Mouse (Mus musculus) forelimb bud, embryonic 11.5 days (tissue): ENCODE results near the gene Abcd1.
"Not testable (repeated sequence)": the region's sequence is repeated elsewhere in the genome, so short reads cannot be mapped to it uniquely, and the experiment has no call there.

Source experiments
- DNase-seq: peaks from one replicate; pipeline ENCODE4 v3.0.0-alpha.2; 2012; ENCODE audit warnings: low read depth, low spot score

The Abcd1 gene

DNA sequence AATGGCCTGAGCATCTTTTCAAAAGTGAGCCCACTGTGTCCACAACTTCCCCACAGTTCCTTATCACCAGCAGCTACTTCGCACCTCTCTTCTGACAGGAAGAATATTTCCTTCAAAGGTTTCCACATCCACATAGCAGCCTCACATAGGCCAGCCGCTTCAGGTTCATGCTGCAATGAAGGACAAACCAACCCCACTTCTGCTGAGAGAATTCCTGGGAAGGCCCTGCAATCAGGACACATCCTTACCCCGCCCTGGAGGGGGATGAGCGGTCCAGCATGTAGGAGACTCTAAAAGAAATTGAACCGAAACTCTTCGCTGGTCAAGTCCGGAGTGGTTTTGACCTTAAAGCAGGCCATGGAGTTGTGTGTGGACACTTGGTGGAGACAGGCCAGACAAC, 23.4 kb downstream of the Abcd1 start:
- not testable (repeated sequence) for DNase-seq

DNA sequence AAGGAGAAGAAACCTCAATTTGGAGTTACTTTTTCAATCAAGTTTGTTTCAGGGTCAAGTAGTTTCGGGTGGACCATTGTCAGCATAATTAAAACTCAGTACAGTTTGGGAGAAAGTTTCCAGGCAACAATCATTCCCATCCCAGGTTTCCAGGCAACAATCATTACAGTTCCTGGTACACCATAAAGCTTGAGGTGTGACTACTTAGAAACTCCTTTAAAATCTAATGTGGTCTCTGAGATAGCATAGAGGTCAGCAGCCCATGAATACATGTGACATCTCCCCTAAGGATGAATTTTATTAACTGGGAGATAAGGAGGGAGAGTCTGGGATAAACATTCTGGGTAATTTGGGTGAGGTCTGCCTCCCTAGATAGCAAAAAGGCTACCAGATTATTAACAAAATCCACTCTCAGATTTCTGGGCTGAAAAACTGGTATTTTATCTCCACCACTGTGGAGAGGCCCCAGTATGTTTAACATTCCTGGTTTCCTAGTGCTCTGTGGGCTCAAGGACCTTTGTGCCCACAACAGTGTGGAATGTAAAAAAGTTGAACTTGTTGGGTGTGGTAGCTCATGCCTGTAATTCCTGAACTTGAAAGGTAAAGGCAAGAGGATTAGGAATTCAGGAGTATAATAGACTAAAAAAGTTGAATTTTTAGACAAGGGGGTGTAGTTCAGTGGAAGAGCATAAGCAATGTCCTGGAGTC, 28.5 kb downstream of the Abcd1 start:
- DNase-seq: no peak

DNA sequence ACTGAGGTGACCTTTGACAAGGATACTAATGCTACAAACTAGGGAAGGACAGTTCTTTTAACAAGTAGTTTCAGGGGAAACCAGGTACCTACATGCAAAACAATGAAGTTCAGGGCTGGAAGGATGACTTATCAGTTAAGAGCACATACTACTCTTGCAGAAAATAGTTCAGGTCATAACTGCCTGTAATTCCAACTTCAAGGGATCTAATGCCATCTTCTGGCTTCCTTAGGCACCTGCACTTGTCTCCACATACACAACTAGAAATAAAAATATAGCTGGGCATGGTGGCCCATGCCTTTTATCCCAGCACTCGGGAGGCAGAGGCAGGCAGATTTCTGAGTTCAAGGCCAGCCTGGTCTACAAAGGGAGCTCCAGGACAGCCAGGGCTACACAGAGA, 32.6 kb downstream of the Abcd1 start:
- no peak for DNase-seq

DNA sequence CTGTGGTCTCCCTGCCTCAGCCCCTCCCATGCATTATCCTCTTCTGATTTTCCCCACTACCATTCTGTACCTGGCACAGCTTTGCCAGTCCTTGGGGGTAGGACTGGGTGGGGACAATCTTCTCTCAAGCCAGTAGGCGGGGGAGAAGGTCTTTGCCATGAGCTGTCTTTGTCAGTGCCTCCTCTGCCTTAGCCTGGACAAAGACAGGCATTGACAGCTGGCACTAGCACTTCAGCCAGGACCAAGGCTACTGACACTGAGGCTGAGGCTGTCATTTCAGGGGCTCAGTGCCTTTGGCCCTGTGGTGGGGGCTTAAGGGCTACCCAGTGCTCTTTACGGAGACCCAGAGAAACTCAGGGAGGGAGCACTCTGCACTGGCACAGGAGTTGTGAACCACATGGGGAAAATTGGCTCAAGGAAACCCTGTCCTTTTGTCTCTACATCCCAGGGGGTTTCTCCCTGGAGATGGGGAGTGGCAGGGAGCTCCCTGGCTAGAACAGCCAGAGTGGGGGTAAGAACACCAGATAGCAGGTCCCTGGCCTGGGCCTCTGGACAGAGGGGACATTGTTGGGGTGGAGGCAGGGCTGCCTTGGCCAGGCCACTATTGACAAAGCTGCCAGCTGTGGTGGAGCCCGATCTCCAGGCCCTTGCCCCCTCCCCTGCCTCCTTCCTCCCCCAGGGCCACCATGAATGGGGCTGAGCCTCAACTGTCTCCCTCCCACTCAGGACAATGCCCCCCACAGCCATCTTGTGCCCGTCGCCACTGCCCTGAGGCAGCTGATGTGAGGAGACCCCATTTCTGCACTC, 40.1 kb downstream of the Abcd1 start, which contains the start of gene Plxnb3:
Gene Plxnb3 (plus strand): TSS at position 757 of the 807 bp plus-strand sequence.
- DNase-seq: no peak

DNA sequence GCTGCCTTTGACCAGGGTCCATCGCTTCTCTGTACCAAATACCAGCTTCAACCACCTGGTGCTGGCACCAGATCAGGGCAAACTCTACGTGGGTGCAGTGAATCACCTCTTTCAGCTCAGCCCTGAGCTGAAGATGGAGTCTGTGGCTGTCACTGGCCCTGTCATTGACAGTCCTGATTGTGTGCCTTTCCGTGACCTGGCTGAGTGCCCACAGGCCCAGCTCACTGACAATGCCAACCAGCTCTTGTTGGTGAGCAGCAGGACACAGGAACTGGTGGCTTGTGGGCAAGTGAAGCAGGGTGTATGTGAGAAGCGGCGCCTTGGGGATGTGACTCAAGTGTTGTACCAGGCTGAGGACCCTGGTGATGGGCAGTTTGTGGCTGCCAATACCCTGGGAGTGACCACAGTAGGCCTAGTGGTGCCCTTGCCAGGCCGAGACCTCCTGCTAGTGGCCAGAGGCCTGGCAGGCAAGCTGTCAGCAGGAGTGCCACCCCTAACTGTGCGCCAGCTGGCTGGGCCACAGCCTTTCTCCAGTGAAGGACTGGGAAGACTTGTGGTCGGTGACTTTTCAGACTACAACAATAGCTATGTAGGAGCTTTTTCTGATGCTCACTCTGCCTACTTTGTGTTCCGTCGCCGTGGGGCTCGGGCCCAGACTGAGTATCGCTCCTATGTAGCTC, 42.4 kb downstream of the Abcd1 start:
- DNase-seq: no peak

DNA sequence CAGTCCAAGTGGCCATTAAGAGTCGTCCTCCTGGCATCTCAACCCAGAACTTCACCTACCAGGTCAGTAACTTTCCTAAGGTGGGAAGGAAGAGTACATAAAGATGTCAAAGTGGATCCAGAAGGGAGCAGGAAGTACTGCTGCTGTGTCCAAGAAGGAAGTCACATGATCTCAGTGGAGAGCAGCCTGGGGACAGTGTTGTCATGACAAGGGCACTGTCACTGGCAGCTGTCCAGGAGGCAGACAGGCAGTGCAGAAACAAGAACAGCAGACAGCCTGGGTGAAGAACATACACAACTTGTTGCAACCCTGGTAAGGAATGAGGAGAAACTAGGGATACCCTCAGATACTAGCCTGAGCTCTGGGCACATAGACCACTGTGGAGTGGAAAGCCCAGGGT, 48.9 kb downstream of the Abcd1 start:
- no peak for DNase-seq

- DNase-seq: no peak
Measured at GRCm38 (mm10) chrX:73767267-73767666, 50.9 kb downstream of the Abcd1 start.

- no peak for DNase-seq
Measured at GRCm38 (mm10) chrX:73774168-73774760, 57.9 kb downstream of the Abcd1 start, which contains the start of gene Srpk3. Gene Srpk3 (plus strand): TSS chrX:73774405.

- DNase-seq: no peak
Measured at GRCm38 (mm10) chrX:73774802-73775483, 58.5 kb downstream of the Abcd1 start.

GRCm38 (mm10) chrX:73782227-73782626, 65.8 kb downstream of the Abcd1 start:
- DNase-seq: no peak

DNA sequence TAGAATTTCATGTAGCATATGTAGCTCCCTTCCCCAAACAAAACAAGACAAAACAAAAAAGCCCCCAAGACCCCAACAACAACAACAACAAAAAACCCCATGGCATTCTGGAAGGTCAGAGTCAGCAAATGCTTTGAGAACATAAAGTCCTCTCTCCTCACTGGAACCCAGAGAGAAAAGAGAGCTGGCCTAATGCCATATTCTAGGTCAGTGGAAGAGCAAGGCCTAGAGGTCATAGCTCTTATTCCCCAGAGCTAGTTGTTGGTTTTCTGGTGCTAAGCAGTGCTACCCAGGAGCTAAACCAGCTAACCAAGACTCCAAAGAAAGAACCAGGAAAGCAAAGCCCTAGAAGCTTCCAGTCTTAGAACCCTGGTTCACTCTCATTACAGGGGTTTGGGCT, 69.3 kb downstream of the Abcd1 start:
- no peak for DNase-seq

GRCm38 (mm10) chrX:73786364-73787224, 70.2 kb downstream of the Abcd1 start, which contains the start of the genes Idh3g and Ssr4:
Gene Idh3g (minus strand): TSS chrX:73786897.
Gene Ssr4 (plus strand): TSS chrX:73787028.
- DNase-seq: peak; percentile 96

DNA sequence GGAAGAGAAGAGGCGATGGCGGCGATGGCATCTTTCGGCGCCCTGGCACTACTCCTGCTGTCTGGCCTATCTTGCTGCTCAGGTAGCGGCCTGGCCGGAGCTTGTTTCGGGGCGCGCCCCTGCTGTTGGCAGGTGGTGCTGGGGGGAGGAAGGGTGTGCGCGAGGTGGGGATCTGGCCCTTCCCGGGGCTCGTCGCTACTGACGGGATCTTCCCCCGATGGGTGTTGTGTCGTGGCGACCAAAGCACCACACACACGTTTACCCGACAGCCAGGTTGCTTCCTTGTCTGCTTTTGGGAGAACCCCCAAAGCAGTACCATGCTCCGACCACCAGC, 70.8 kb downstream of the Abcd1 start:
- no peak for DNase-seq
